Mouse (Mus musculus) urinary bladder, postnatal 36 days (tissue): ENCODE measurements around the gene Adamts6.

ENCODE experiments used
- DNase-seq, 2 experiments: peaks; one replicate each; pipeline ENCODE4 v3.0.0; 2022; ENCODE audit warnings: low spot score in 2 of 2, mixed read lengths in 1 of 2

The Adamts6 gene

GRCm38 (mm10) chr13:104516766-104517364 is 229.2 kb downstream of the Adamts6 start:
- DNase-seq, result no peak

- no peak for DNase-seq
These were observed 230.1 kb downstream of the Adamts6 start for GRCm38 (mm10) chr13:104517638-104518311.

DNA sequence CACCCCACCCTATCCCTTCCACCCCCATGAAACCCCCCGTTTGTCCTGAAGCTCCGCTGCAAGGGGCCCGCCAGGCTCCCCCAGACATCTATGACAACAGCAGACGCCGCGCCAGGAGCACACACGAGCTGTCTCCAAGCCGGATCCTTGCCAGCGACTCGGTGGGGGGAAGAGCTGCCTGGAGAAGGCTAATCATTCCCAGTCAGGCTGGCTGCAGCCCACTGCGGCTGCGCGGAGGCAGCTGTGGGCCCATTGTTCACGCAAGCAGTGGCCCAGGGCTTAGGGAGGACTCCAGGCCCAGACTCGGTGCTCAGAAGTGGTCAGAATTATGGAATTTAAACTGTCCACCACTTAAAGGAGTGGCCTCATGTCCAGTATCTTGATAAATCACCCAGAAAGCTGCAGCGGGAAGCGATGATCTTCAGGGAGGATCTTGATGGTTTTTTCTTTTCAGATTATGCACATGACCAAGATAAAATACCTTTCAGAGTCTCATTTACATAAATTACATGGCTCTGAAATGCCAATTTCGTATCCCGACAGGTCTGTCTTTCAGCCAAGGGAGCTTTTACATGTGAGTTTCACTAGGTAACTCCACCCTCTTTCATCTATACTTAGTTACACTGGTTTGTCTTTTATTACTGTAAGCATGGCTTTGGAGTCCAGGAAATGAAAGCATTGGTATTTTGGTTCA is 230.8 kb downstream of the Adamts6 start:
- peak; percentile 49 to 80 for DNase-seq

DNA sequence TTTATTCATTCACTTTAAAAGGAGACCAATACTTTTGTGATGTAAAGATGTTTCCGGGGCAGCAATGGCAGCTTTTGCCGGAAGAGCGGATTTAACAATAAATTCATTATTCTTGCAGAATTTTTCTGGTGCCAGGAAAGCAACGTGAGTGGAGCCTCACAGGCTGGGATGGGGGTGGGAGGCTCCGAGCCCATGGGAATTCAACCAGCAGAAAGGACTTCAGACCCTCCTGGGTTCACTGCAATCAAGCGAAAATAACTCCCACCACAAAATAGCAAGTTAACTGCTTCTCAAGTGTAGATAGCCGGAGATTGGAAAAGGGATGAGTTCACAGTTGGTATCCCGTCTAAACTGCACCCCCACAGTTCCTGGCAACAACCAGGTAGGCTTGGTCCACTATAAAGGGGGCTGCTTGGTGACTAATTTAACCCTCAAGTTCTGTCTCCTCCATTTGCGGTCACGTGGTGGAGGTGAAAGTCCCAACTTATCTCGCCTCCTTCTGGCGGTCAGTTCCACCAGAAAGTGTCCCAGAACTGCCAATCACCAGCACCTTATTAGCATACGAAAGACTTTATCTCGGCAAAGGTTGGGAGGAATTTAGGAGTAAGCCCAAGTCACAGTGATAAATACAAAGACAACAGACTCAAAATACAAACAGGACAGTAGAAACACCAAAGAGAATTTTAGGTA is 231.5 kb downstream of the Adamts6 start:
- DNase-seq, result no peak

DNA sequence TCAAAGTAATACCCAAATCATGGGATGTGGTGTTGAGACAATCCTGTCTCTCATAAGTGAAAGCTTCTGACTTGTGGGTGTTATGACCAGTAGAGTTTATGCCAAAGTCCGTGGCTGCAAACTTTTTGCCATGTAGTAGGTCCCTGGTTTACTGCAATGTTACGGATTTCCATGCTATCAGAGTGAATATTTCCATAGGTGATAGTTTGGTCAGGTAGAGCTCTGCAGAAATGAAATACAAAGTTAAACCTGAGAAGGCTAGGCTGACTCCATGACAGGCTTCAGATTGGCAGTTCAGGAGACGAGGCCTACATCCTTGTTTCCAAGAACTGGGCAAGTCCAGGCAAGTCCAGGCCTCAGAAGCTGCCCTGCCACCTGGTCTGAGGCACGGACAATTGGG is 232.3 kb downstream of the Adamts6 start:
- DNase-seq, result no peak

DNA sequence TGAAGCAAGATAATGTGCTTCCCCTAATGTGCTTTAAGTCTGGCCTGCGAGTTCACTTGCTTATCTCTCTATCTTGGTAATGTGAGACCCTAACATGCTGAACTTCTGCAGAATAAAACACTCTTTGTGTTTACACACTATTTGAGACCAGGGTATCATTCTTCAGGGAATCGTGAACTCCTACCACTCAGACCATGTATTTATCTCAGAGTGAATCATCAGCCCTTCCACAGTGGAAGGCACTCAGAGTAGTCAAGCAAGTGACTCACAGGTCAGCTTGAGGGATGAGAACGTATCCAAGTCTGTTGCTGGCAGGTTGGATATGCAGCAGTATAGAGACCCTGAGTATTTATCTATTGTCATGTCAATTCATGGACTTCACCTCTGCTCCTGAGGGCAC is 232.8 kb downstream of the Adamts6 start:
- DNase-seq, result no peak

GRCm38 (mm10) chr13:104521532-104521931 is 233.9 kb downstream of the Adamts6 start:
- no peak for DNase-seq

DNA sequence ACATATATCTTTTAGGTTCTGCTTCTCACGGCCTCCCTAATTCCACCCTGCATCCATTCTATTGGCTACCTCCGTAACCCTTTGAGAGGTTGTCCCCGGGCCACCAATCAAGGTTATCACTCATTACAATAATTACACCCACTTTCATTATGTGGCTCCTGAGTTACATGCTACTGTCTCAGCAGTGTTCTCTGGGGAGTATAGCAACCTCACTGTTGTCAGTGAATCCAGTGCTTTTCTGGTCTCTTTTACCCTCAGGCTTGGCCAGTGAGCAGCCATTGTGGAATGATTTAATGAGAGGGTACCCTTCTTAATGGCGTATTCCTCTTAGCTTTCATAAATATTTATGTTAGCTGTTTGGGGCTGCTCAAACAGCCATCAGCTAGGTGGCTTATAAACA is 238.0 kb downstream of the Adamts6 start:
- no peak for DNase-seq

GRCm38 (mm10) chr13:104529238-104529637 is 241.6 kb downstream of the Adamts6 start:
- DNase-seq, result no peak

DNA sequence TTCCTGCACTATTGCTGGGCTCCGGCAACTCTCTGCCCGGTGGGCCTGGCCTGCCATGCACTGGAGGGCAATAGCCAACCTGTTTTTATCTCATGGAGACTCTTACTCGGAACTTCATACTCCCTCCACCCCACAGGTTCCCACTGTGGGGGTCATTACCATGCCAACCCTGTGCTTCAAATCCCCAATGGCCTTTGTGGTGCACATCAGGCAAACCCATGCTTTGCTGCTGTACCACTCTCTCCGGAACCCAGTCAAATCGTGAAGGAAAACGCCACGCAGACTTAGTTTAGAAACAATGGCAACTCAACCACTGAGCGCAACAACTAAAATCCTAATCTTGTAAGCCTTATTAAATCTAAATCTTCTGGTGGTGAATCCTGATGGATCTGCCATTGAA is 244.2 kb downstream of the Adamts6 start:
- no peak for DNase-seq

DNA sequence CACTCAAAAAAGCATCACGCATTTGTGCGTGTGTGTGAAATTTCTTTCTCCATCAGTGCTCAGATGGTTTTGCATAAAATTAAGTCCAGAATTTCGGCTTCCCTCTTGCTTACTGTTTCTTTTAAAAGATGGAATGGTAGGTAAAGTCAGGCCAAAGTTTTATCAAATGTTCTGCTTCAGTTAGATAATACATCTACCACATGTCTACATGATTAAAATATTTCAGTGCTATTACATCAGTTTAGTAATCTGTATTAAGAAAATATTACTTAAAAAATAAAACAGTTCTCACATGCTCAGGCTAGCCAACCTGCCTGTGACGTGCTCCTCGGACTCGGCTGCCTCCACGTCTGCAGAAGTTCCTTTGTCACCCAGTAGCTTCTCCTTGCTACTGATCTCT is 245.1 kb downstream of the Adamts6 start:
- DNase-seq, result no peak

DNA sequence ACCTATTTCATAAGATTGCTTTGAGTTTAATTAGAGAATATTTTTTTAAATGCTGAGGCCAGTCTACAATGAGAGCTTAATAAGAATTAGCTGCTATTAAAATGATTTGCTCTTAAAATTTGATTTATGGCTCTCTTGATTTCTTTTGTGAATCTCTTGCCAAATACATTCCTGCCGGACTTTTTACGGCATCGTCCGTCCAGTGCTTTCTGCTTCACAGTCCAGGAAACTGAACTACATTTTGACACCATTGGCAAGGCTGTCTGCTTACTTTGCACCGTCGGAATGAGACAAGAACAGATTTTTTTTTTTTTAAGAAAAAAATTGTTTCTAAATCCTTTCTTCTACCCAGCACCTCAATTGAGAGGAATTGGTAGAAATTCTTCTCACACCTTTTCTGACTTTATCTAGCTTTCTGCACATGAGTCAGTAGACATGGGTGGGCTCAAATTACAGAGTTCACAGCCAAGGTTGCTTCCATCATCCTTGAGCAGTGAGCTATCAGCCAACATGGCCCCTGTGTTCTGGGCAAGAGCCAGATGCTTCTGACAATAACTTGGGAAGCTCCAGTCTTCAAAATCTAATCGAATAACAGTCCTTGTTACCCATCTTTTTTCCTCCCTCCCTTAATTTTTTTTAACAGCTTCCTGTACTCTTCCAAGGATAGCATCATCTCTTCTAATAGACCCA is 246.3 kb downstream of the Adamts6 start:
- DNase-seq, result no peak

GRCm38 (mm10) chr13:104540861-104541398 is 253.3 kb downstream of the Adamts6 start:
- DNase-seq, result no peak

GRCm38 (mm10) chr13:104542123-104542758 is 254.6 kb downstream of the Adamts6 start:
- no peak for DNase-seq

DNA sequence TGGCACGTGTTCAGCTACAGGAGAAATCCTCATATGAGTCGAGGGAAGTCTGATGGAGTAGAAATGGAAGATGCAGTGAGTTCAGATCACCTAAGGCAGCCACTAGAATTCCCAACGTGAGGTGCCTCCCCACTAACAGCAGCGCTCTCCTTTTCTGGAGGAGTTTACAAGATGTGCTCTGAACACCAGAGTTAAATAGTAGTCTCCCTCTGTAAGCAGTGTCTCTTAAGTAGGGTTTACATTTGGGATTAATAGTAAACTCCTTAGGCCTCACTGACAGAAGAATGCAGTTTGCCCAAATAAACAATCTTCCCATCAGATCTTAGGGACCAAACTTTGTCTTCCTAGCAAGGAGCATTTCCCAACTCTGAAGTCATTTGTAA is 255.1 kb downstream of the Adamts6 start:
- DNase-seq, result no peak
